Mouse (Mus musculus) heart, embryonic 14.5 days (tissue): ENCODE results near the gene Lypd6b. TPM values are rescaled to one million over a fixed set of nuclear protein-coding genes. Genes with fewer than 3 reads are reported as not detected.

Experiments used
- ATAC-seq: fragments of 200-750 bp; cut with Nextera tagmentation; 2 replicates; pipeline ENCODE4 v1.8.0; 2017; ENCODE audit warnings: low read depth, moderate TSS enrichment; ENCODE audit not compliant: insufficient number of reproducible peaks, insufficient read depth, low FRiP score
- H3K27ac ChIP-seq, 2 experiments: fragments of 200-500 bp in 1 of 2; fragments of 300-500 bp in 1 of 2; sonication (generic) in 1 of 2; replicated peaks in 1 of 2; 2 replicates each; pipeline ENCODE4 v1.5.1; 2012 to 2014; ENCODE audit warnings: low read depth in 2 of 2, low read length in 2 of 2, control low read depth in 1 of 2, mild to moderate bottlenecking in 1 of 2, mixed read lengths in 1 of 2; ENCODE audit not compliant: control insufficient read depth in 1 of 2, insufficient read depth in 1 of 2
- H3K27me3 ChIP-seq: fragments of 300-500 bp; sonication (generic); 2 replicates; pipeline ENCODE4 v1.6.1; 2014; ENCODE audit warnings: mild to moderate bottlenecking, low read length, control low read depth; ENCODE audit not compliant: control insufficient read depth, insufficient read depth
- H3K36me3 ChIP-seq: fragments of 300-500 bp; sonication (generic); 2 replicates; pipeline ENCODE4 v1.6.1; 2014; ENCODE audit warnings: mild to moderate bottlenecking, control low read depth, low read length, mixed read lengths; ENCODE audit not compliant: control insufficient read depth, insufficient read depth
- H3K4me1 ChIP-seq, 2 experiments: fragments of 200-500 bp in 1 of 2; fragments of 300-500 bp in 1 of 2; sonication (generic) in 1 of 2; 2 replicates each; pipeline ENCODE4 v1.6.1; 2012 to 2014; ENCODE audit warnings: low read length in 2 of 2, control low read depth in 1 of 2, mixed read lengths in 1 of 2; ENCODE audit not compliant: control insufficient read depth in 2 of 2, insufficient read depth in 2 of 2
- H3K4me2 ChIP-seq: fragments of 300-500 bp; sonication (generic); 2 replicates; pipeline ENCODE4 v1.6.1; 2014; ENCODE audit warnings: mild to moderate bottlenecking, low read length
- H3K4me3 ChIP-seq, 2 experiments: fragments of 200-500 bp in 1 of 2; fragments of 300-500 bp in 1 of 2; sonication (generic) in 1 of 2; 2 replicates each; pipeline ENCODE4 v1.5.1; 2012 to 2014; ENCODE audit warnings: low read length in 2 of 2, mild to moderate bottlenecking in 2 of 2, control low read depth in 1 of 2, low read depth in 1 of 2, moderate library complexity in 1 of 2; ENCODE audit not compliant: control insufficient read depth in 1 of 2, insufficient read depth in 1 of 2
- H3K9ac ChIP-seq: fragments of 300-500 bp; sonication (generic); 2 replicates; pipeline ENCODE4 v1.6.1; 2014; ENCODE audit warnings: mild to moderate bottlenecking, low read length
- H3K9me3 ChIP-seq: fragments of 300-500 bp; sonication (generic); 2 replicates; pipeline ENCODE4 v1.6.1; 2016; ENCODE audit warnings: low read length, control low read depth; ENCODE audit not compliant: control insufficient read depth
- WGBS: fragments of 180-500 bp; shearing (Covaris S2); extraction: QIAGEN DNeasy Blood & Tissue Kit; methylation state at CpG from one replicate; pipeline ENCODE4 v1.1.7; 2014; 5-methylcytosine and 5-hydroxymethylcytosine counted together
- polyA plus RNA-seq: library from polyadenylated mRNA; unstranded; fragments of >200 nt; fragmentation: Nextera tagmentation; extraction: Ambion mirVana; gene quantifications from 2 replicates; pipeline ENCODE4 v1.2.1, GENCODE M21; 2014

The Lypd6b gene
- polyA plus RNA-seq, 1 experiment from 2014 or later, result 2.3 TPM

DNA sequence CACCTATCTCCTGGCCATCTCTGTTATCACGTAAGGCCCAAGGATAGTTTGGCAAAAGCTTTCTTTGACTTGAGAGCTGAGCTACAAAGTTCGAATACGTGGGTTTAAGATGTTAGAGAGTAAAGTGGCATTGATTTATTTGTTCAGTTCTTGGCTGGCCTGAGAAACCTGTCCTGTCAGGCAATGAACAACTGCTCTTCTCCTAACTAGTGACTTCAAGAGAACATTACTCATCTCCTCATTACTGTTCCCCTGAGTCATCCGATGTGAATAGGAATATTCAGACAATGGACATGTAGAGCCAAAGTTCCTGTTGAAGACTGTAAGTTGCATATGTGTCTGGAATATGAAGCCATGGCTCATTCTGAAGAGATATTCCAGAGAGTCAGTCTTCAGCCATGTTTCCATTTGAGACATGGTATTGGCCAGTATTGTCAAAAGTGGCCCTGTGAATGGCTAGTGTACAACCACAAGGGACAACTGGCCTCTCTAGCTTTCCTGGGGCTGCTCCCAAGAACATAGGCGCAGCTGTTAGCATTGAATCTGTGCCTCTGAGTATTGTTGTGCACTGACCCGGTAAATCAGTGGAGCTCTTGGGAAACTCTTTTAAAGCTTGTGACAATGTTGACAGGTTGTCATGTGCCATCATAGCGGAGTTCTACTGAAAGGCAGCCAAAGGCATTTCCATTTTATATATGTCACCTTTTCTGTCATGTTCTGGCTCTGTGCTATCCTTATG lies 124.0 kb downstream of the Lypd6b start:
- H3K27ac ChIP-seq, result no peak overlapping the region
- H3K9me3 ChIP-seq, result no peaks in the 10 kb centered on the region
- no peak overlapping the region for H3K4me2 ChIP-seq
- no peaks in the 10 kb centered on the region for H3K36me3 ChIP-seq
- no peaks in the 10 kb centered on the region; a peak in 2 of 4 replicates for H3K4me1 ChIP-seq
- WGBS, result 79% methylated on average over 7 of the region's 7 CpGs
- H3K9ac ChIP-seq, result no peak overlapping the region
- H3K4me3 ChIP-seq, result no peak overlapping the region
- H3K27me3 ChIP-seq, result no peaks in the 10 kb centered on the region
- ATAC-seq, result no peak

GRCm38 (mm10) chr2:49912261-49912895 lies 124.9 kb downstream of the Lypd6b start:
- Histone ChIP-seq H3K27me3 (no peaks in the 10 kb centered on the region), H3K4me3 (no peak overlapping the region), H3K9ac (no peak overlapping the region), H3K36me3 (no peaks in the 10 kb centered on the region), H3K4me2 (no peak overlapping the region), H3K9me3 (no peaks in the 10 kb centered on the region), H3K4me1 (no peaks in the 10 kb centered on the region; a peak in 2 of 4 replicates), H3K27ac (no peak overlapping the region)
- ATAC-seq, result no peak
- 81% methylated on average over 3 of the region's 3 CpGs for WGBS

GRCm38 (mm10) chr2:49917489-49917888 lies 130.0 kb downstream of the Lypd6b start:
- Histone ChIP-seq H3K36me3 (no peaks in the 10 kb centered on the region), H3K9me3 (no peaks in the 10 kb centered on the region), H3K9ac (no peak overlapping the region), H3K4me1 (no peaks in the 10 kb centered on the region), H3K27me3 (no peaks in the 10 kb centered on the region), H3K27ac (no peak overlapping the region), H3K4me3 (no peak overlapping the region), H3K4me2 (no peak overlapping the region)
- ATAC-seq, result no peak
- WGBS, result 75% methylated on average over 10 of the region's 10 CpGs

GRCm38 (mm10) chr2:49918132-49918531 lies 130.6 kb downstream of the Lypd6b start:
- no peak for ATAC-seq

GRCm38 (mm10) chr2:49918692-49919091 lies 131.2 kb downstream of the Lypd6b start:
- Histone ChIP-seq H3K4me1 (no peaks in the 10 kb centered on the region), H3K4me2 (no peak overlapping the region), H3K9ac (no peak overlapping the region), H3K27ac (no peak overlapping the region), H3K27me3 (no peaks in the 10 kb centered on the region), H3K9me3 (no peaks in the 10 kb centered on the region), H3K36me3 (no peaks in the 10 kb centered on the region), H3K4me3 (no peak overlapping the region)
- ATAC-seq, result no peak
- 46% methylated on average over 9 of the region's 9 CpGs for WGBS

More at GRCm38 (mm10) chr2:49918132-49918531, 130.6 kb downstream of the Lypd6b start:
- 73% methylated on average over 4 of the region's 4 CpGs for WGBS
- H3K4me2 ChIP-seq, result no peak overlapping the region
- no peaks in the 10 kb centered on the region for H3K27me3 ChIP-seq
- no peaks in the 10 kb centered on the region for H3K4me1 ChIP-seq
- no peaks in the 10 kb centered on the region for H3K9me3 ChIP-seq
- H3K9ac ChIP-seq, result no peak overlapping the region
- no peaks in the 10 kb centered on the region for H3K36me3 ChIP-seq
- H3K27ac ChIP-seq, result no peak overlapping the region
- no peak overlapping the region for H3K4me3 ChIP-seq

DNA sequence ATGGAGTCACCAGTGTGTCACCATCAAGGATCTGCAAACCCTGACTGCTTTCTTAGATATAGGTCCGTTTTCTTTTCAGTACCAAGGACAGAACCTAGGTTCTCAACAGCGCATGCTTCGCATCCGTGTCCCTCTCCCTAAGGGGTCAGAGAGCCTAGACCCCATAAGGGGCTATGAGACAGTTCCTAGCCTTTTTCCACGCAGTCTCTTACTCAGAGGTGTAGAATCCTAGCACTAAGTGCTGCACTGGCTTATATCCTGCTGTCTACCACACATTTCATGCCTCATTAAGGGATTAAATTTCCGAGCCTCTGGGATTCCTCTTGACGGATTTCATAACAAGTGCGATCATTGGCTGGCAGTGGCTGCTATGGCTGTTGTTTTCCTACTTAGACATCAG lies 134.5 kb downstream of the Lypd6b start:
- ATAC-seq, result no peak
- Histone ChIP-seq H3K27ac (no peak overlapping the region), H3K4me1 (no peaks in the 10 kb centered on the region), H3K27me3 (no peaks in the 10 kb centered on the region), H3K9me3 (no peaks in the 10 kb centered on the region), H3K36me3 (no peaks in the 10 kb centered on the region), H3K4me3 (no peak overlapping the region), H3K9ac (no peak overlapping the region), H3K4me2 (no peak overlapping the region)
- 57% methylated on average over 8 of the region's 8 CpGs for WGBS

DNA sequence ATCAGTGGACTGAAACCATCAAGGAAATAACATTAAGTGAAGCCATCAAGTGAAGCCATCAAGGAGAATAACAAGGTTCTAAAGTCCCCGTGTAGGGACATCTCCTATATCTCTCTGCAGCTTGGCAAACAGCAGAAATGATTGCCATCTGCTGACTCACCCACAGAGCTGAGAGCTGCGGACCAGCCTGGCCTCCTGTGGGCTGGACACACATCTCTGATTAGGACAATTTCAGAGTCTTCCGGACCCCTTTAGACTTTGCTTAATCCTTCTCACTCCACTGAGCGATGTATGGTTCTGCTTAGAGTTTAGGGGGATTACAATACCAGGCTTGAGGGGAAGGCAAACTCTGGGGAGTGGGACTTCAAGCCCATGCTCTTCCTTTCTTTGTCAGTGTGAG lies 135.3 kb downstream of the Lypd6b start:
- 72% methylated on average over 4 of the region's 4 CpGs for WGBS
- Histone ChIP-seq H3K36me3 (no peaks in the 10 kb centered on the region), H3K27me3 (no peaks in the 10 kb centered on the region), H3K4me1 (no peaks in the 10 kb centered on the region), H3K9ac (no peak overlapping the region), H3K9me3 (no peaks in the 10 kb centered on the region), H3K27ac (no peak overlapping the region), H3K4me3 (no peak overlapping the region), H3K4me2 (no peak overlapping the region)
- ATAC-seq, result no peak
